Mouse (Mus musculus) spleen, adult 12 weeks (tissue): Measurements from ENCODE around the gene Nrros.

Source experiments
- DNase-seq: peaks from one replicate; pipeline ENCODE4 v3.0.0; 2022; ENCODE audit warnings: low spot score

Gene Nrros

DNA sequence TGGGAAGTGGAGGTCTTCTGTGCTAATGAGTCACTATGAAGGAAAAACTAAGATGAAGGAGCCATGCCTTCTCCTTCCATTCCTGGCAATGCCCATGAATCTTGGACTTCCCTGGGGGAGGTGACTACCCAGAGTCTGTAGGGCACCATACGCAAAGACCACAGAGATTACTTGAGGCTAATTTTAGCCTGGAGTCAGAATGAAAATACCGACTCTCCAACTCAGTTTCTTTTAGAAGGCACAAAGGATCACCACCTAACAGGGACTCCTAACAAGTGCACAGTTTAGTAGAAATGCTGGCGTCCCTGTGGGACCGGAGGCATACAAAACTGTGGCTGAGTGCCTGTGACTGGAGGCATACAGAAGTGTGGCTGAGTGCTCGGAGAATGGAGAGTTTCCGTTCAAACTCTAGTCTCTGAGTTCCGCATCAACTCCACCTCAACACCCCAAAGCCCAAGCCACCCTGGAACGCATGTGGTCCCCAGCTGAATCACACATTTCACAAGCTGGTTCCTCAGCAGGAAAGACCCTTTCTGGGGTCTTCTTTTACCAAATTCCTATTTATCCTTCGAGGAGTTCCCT lies 4.6 kb downstream of the Nrros start:
- no peak for DNase-seq

- no peak for DNase-seq
These were observed 6.4 kb downstream of the Nrros start for GRCm38 (mm10) chr16:32158966-32159365.

DNA sequence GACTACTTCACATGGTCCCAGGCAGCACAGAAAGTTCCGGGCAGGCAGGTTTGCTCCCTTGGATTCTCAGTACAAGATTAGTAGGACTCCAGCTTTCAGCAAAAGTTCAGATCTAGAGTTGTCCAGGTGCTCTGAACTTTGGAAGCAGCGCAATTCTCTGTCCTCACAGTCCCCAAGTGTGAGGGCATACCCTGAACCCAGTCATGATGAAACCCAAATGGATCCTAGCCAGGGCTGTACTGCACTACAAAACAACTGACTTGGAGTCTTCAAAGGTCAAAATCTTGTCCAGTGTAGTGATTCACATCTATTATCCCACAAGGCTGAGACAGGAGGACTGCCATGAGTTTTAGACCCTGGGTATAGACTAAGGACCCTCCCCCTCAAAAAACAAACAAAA lies 8.0 kb downstream of the Nrros start:
- DNase-seq, result no peak

GRCm38 (mm10) chr16:32156719-32157118 lies 8.7 kb downstream of the Nrros start:
- DNase-seq, result no peak

DNA sequence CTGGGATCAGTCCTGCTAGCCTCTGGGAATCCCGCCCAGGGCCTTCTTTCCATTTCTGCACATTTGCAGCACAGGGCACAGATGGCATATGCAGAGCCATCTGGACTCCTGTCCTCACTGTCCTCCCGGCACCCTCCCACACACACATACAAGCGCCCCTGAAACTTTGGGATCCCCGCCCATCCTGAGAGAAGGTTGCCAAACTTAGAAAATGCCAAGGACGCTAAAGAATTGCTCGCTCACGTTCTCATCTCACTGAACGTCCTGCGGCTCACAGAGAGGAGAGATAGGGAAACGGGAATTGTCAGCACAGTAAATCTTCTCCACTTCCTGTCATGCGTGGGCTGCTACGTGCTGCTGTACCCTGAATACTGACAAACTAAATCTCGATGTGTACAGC lies 11.0 kb downstream of the Nrros start:
- DNase-seq, result no peak

GRCm38 (mm10) chr16:32153976-32154375 lies 11.4 kb downstream of the Nrros start:
- no peak for DNase-seq

GRCm38 (mm10) chr16:32147589-32148207 lies 17.7 kb downstream of the Nrros start:
- no peak for DNase-seq

GRCm38 (mm10) chr16:32144592-32144991 lies 20.8 kb downstream of the Nrros start:
- DNase-seq, result no peak

DNA sequence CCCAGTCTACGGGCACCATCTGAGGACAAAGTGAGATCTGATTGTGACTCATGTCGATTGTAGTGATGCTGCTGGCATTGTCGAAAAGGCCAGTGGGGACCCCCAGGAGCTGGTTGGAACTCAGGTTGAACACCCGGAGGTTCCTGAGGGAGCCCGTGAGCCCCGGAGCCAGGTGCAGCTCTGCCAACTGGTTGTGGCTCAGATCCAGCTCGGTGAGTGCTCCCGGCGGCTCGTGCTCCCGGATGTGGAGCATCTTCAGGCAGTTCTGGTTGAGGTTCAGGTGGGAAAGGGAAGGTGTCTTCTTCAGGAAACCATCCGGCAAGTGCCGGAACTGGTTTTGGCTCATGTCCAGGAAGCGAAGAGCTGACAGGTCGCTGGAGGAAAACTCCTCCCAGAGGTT lies 21.6 kb downstream of the Nrros start:
- no peak for DNase-seq

GRCm38 (mm10) chr16:32138954-32139353 lies 26.4 kb downstream of the Nrros start:
- no peak for DNase-seq

GRCm38 (mm10) chr16:32135842-32136357 lies 29.5 kb downstream of the Nrros start:
- DNase-seq, result no peak

DNA sequence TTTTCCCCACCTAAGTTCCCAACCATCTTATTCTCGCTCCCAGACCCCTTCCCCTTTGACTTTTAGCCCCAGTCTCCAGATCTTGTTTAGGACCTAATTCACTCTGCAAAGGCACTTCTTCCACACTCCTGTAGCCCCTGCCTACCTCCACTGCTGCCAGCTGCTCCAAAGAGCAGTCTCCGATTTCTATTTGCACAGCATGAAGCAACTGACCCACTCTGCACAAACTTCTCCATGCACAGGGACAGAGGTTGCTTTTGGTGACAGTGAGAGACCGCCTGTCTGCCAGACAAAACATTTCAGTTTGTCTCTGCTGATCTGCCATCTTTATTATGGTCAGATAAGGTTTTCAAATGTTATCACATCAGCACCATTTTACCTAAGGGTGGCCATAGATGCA lies 32.2 kb downstream of the Nrros start:
- DNase-seq, result no peak

DNA sequence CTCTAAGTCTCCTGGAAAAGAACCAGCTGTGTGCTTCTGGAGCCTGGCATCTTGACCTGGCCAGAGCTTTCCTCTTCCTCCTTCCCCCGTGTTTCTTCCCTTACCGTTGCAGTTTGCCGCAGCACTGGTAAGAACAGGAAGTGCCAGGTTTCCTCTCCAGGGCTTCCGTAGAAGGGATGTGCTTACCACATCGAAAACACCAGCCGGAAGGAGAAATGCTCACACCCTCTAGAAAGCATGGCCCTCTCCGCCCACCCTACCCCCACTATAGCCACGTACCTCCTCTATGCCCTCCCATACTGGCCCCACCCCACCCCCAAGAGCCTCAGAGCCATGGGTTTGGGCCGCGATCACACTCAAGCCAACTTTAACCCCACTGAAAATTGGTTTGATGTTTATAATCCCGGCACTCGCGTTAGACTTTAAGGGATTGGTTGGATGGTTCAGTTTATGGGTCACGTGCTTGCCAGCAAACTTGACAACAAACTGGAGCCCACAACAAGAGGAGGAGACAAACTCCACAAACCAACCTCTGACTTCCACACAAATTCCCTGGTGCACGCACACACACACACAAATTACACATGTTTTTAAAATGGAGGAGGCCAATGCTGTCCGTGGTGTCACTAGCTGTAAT lies 35.1 kb downstream of the Nrros start:
- DNase-seq, result no peak

- no peak for DNase-seq
These were observed 35.8 kb downstream of the Nrros start for GRCm38 (mm10) chr16:32129449-32130189.

GRCm38 (mm10) chr16:32127046-32127445 lies 38.3 kb downstream of the Nrros start:
- no peak for DNase-seq

GRCm38 (mm10) chr16:32125364-32125763 lies 40.0 kb downstream of the Nrros start:
- no peak for DNase-seq

DNA sequence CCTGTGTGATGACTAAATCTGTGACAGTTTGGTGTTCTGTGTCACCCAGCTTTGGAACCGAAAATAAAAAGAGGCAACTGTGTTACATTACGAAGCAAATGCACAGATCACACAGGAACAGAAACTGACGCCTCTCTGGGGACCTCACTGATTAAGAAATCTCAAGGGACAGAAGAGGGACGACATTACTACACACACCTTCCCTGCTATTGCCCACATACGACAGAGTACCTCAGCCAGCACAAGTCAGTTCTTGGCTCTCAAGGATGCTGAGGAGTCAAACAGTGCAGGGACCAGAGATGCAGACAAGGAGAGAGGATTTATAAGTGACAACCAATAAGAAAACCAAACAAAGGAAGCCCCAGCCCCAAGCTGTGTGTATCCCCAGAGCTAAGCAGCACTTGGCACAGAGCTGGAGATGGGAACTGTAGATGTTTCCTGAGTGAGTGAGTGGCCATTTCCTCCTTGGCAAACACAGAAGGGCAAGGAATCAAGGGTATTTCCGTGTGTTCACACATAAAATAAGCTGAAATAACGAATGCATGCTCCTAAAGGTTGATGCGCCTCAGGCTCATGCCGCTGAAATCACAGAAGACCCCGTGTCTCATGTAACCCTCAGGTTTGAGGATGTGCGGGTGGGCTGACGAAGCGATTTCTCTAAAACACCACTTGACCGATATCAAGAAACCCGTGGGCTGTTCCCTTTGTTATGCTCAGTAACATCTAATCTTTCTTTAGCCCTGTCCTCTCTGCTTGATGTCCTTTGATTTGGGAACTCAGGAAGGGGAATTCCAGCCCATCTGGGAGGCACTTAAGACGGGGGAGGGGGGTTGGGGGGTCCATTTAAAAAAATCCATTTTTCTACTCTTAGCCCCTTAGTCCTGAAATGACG lies 40.7 kb downstream of the Nrros start:
- DNase-seq, result no peak

DNA sequence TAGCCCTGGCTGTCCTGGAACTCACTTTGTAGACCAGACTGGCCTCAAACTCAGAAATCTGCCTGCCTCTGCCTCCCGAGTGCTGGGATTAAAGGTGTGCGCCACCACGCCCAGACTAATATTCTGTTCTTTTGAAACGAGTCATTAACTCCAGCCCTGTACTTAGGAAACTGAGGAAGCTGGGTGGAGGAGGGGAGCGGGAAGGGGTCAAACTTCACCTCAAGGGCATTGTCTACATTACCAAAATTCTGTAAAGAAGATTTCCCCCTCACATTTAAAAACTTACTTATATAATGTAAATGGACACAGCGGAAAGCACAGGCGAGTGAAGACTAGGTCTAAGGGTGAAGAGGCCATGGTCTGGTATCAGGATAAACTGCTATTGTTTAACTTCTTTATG lies 41.4 kb downstream of the Nrros start:
- DNase-seq, result no peak

GRCm38 (mm10) chr16:32120454-32120853 lies 44.9 kb downstream of the Nrros start:
- DNase-seq, result no peak

DNA sequence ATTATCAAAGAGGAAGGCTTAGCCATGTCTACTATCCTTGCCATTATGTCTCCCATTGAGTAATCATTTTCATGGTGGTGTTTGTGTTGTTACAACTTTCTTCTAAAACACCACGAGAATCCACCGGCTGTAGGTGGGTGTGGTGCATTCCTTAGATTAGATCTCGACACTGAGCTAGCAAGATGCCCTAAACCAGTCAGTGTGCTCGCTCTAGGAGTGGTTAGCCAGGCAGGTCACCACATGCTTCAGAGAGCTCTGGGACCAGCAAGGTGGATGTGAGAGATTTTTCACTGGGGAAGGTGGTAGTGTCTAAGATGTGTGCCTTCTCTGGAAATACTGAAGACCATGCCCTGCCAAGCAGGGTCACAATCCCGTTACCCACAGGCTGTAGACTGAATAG lies 49.2 kb downstream of the Nrros start:
- no peak for DNase-seq

DNA sequence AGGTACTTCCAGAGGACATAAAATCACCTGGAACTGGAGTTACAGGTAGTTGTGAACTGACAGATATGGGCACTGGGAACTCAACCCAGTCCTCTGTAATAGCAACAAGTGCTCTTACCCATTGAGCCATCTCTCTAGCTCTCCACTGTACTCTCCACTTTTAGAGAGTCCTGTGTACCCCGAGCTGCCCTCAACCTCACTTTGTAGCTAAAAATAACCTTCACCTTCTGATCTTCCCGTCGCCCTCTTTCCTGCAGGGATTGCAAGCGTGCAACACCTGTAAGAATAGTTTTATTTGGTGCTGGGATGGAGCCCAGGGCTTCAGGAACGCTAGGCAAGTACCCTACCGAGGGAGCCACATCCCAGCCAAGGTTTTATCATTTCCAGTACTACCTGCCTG lies 49.6 kb downstream of the Nrros start:
- DNase-seq, result no peak
